Mouse (Mus musculus) erythroblast, embryonic 14.5 days (primary cell): ENCODE measurements around the gene Atp5d.

Source experiments
- GATA1 ChIP-seq: IDR thresholded peaks from 2 replicates; pipeline ENCODE4 v1.6.1; 2012; ENCODE audit warnings: low read length, inconsistent platforms, mixed read lengths
- TAL1 ChIP-seq: IDR thresholded peaks from 3 replicates; pipeline ENCODE4 v1.6.1; 2012; ENCODE audit warnings: low read length, inconsistent platforms, mixed read lengths

DNA sequence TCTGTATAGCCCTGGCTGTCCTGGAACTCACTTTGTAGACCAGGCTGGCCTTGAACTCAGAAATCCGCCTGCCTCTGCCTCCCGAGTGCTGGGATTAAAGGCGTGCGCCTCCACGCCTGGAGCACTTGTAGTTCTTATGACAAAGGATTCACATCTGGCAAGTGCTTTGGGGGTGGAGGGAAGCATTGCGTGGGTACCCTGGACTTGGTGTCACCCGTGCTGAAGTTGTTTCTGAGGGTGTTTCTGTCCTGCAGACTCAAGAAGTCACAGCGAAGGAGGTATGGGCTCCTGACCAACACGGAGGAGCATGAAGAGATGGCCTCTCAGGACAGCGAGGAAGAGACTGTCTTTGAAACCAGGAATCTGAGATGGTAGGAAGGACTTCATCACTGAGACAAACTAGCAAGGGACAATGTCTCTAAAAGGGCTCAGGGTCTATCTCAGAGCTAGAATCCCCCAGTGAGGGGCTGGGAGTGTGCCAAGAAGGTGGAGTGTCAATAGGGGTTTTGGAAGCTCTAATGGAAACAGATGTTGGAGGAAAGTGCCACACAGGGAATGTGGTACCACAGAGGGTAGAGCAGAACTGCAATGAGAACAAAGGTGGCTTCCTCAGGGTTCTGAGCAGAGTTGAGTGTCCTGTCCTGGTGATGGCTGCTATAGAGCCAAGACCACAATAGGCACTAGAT, 35.7 kb downstream of the Atp5d start:
- no peak for TF ChIP-seq GATA1
- TF ChIP-seq TAL1 = no peak
